Mouse (Mus musculus) forebrain, embryonic 14.5 days (tissue): ENCODE measurements around the gene Gskip. TPM values are rescaled to one million over a fixed set of nuclear protein-coding genes. Genes with fewer than 3 reads are reported as not detected.

Source experiments
- ATAC-seq: fragments of 200-750 bp; cut with Nextera tagmentation; 2 replicates; pipeline ENCODE4 v1.8.0; 2017; ENCODE audit warnings: mild to moderate bottlenecking, moderate library complexity
- DNase-seq: peaks from one replicate; pipeline ENCODE4 v3.0.0-alpha.2; 2015; ENCODE audit warnings: low spot score
- H3K27ac ChIP-seq: fragments of 300-500 bp; sonication (generic); 2 replicates; pipeline ENCODE4 v1.5.1; 2014; ENCODE audit warnings: low read depth, mild to moderate bottlenecking, control low read depth, low read length, moderate library complexity
- H3K27me3 ChIP-seq: fragments of 300-500 bp; sonication (generic); replicated peaks from 2 replicates; pipeline ENCODE4 v1.6.1; 2014; ENCODE audit warnings: low read length, control low read depth, mixed read lengths; ENCODE audit not compliant: control insufficient read depth, insufficient read depth
- H3K36me3 ChIP-seq: fragments of 300-500 bp; sonication (generic); 2 replicates; pipeline ENCODE4 v1.6.1; 2014; ENCODE audit warnings: low read length, control low read depth; ENCODE audit not compliant: control insufficient read depth, insufficient read depth
- H3K4me1 ChIP-seq: fragments of 300-500 bp; sonication (generic); 2 replicates; pipeline ENCODE4 v1.6.1; 2014; ENCODE audit warnings: antibody characterized with exemption, low read length, control low read depth; ENCODE audit not compliant: control insufficient read depth, insufficient read depth
- H3K4me2 ChIP-seq: fragments of 300-500 bp; sonication (generic); 2 replicates; pipeline ENCODE4 v1.6.1; 2014; ENCODE audit warnings: mild to moderate bottlenecking, control low read depth, low read length
- H3K4me3 ChIP-seq: fragments of 300-500 bp; sonication (generic); 2 replicates; pipeline ENCODE4 v1.5.1; 2014; ENCODE audit warnings: low read depth, low read length, control low read depth
- H3K9ac ChIP-seq: fragments of 300-500 bp; sonication (generic); 2 replicates; pipeline ENCODE4 v1.6.1; 2014; ENCODE audit warnings: mild to moderate bottlenecking, low read length, control low read depth, moderate library complexity
- H3K9me3 ChIP-seq: fragments of 300-500 bp; sonication (generic); replicated peaks from 2 replicates; pipeline ENCODE4 v1.6.1; 2016; ENCODE audit warnings: low read length, control low read depth, mixed read lengths; ENCODE audit not compliant: control insufficient read depth
- WGBS: fragments of 180-500 bp; shearing (Covaris S2); extraction: QIAGEN DNeasy Blood & Tissue Kit; methylation state at CpG from one replicate; pipeline ENCODE4 v1.1.7; 2014; 5-methylcytosine and 5-hydroxymethylcytosine counted together
- polyA plus RNA-seq: library from polyadenylated mRNA; unstranded; fragments of >200 nt; fragmentation: Nextera tagmentation; extraction: Ambion mirVana; gene quantifications from 2 replicates; pipeline ENCODE4 v1.2.1, GENCODE M21; 2014

The Gskip gene
- polyA plus RNA-seq, result 33.5 and 34.1 TPM in 2 replicates

DNA sequence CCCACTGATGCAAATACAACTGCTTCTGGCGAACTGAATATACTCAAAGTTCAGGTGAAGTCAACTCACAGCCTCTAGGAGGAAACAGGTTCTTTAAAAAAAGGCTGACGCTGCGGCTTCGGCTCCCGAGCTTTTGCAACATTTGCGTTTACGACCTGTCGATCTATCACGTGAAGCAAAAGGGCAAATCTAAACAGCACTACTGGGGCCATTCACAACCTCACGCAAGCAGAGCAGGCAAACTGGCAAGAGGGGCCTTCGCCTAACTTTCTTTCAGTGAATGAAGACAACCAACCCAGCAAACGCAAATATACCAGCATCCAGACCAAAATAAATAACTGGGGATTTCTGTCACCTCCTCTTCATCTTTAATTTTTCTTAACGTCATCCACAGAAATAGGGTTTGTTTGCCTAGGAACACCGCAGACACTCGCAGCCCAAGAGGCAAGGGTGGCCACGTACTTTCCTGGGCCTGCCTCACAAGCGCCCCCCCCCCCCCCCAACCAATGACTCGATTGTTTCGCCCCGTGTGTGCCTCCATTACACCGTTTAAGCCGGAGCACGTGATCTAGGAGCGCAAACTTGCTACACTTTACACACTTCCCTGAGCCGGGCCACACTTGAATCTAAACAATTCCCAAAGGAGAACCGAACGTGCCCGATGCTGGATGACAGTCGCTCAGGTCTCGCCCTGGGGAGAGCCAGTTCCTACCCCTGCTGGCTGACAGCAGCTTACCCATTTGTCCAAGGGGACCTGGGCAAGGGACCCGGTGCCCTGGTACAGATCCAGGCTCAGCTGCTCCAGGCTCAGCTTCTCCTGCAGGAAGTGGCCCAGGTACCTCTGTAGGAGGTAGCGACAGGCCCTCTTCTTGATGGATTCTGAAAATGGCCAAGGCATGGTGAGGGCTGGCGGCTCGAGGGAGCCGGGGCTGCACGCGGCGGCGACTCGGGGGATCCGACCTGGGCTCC, at the start of gene Gskip:
Gskip (plus strand) TSS at position 897 of the 969 bp plus-strand sequence.
- Histone ChIP-seq H3K27me3 (no peaks in the 10 kb centered on the region), H3K9me3 (no peaks in the 10 kb centered on the region), H3K4me3 (peak within 1 kb of the TSS; percentile 92), H3K4me2 (peak within 1 kb of the TSS; percentile 87), H3K36me3 (no peaks in the 10 kb centered on the region), H3K27ac (peak within 1 kb of the TSS; percentile 93), H3K4me1 (peaks cover 21% of the 10 kb centered on the region), H3K9ac (peak within 1 kb of the TSS; percentile 88)
- DNase-seq, result peak; percentile 58
- ATAC-seq, result peak; percentile 47
- WGBS, result under 1% methylated on average over 41 of the region's 41 CpGs

- Histone ChIP-seq H3K4me1 (no peaks in the 10 kb centered on the region), H3K36me3 (peaks cover 85% of the 10 kb centered on the region), H3K4me3 (no peak overlapping the region), H3K9ac (no peak overlapping the region), H3K9me3 (no peaks in the 10 kb centered on the region), H3K27me3 (no peaks in the 10 kb centered on the region), H3K27ac (no peak overlapping the region), H3K4me2 (no peak overlapping the region)
- 96% methylated on average over 9 of the region's 9 CpGs for WGBS
- ATAC-seq (no peak), DNase-seq (no peak)
Measured at GRCm38 (mm10) chr12:105636551-105636950, 48.1 kb upstream of the Gskip start.

- ATAC-seq, result no peak
- WGBS, result 77% methylated on average over 4 of the region's 4 CpGs
- Histone ChIP-seq H3K4me2 (no peak overlapping the region), H3K27ac (no peak overlapping the region), H3K36me3 (peaks cover 95% of the 10 kb centered on the region), H3K4me3 (no peak overlapping the region), H3K4me1 (no peaks in the 10 kb centered on the region), H3K27me3 (no peaks in the 10 kb centered on the region), H3K9me3 (no peaks in the 10 kb centered on the region), H3K9ac (no peak overlapping the region)
- DNase-seq, result no peak
Measured at GRCm38 (mm10) chr12:105637554-105637953, 47.1 kb upstream of the Gskip start.

GRCm38 (mm10) chr12:105642770-105643321, 41.8 kb upstream of the Gskip start:
- Histone ChIP-seq H3K27me3 (no peaks in the 10 kb centered on the region), H3K9ac (no peak overlapping the region), H3K9me3 (no peaks in the 10 kb centered on the region), H3K4me3 (no peak overlapping the region), H3K4me2 (no peak overlapping the region), H3K36me3 (peaks cover 97% of the 10 kb centered on the region), H3K27ac (no peak overlapping the region), H3K4me1 (no peaks in the 10 kb centered on the region)
- WGBS, result 93% methylated on average over 11 of the region's 11 CpGs
- no peak for DNase-seq
- no peak for ATAC-seq

DNA sequence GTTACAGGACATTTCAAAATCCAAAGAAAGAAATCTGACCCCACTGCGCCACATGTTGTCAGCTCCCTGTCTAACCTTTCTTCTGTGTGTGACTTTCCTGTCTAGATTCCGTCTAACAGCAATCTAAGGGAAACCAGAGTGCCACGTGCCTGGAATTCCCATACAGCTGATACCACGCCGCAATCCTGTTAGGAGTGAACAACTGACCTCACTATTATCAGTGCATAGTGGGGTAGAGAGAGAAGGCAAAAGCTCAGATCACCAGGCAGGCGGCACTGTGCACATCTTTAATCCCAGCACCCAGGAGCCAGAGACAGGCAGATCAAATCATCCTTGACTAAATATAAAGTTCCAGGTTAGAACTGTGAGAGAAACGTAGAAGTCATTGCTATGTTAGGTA, 28.8 kb upstream of the Gskip start:
- Histone ChIP-seq H3K36me3 (peaks cover 94% of the 10 kb centered on the region), H3K4me2 (no peak overlapping the region), H3K9ac (no peak overlapping the region), H3K4me1 (no peaks in the 10 kb centered on the region), H3K27ac (no peak overlapping the region), H3K9me3 (no peaks in the 10 kb centered on the region), H3K27me3 (no peaks in the 10 kb centered on the region), H3K4me3 (no peak overlapping the region)
- 92% methylated on average over 7 of the region's 7 CpGs for WGBS
- ATAC-seq, result no peak
- DNase-seq, result no peak

DNA sequence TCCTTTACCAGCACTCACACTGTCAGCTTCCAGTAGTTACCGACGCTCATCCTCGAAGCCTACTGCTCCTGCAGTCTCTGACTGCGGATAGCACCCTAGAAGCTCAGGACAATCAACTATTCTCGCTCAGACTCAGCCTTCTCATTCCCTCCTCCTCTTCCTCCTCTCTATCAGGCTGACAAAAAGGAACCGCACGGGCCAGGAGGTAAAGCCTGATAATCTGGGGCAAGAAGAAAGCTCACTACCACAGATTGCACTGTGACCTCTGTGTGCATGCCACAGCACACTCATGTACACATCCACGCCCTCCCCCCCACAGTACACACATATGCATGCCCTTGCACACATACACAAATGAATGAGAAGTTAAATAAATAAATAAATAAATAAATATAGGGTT, 8.4 kb upstream of the Gskip start:
- Histone ChIP-seq H3K27ac (no peak overlapping the region), H3K36me3 (peaks cover 24% of the 10 kb centered on the region), H3K27me3 (no peaks in the 10 kb centered on the region), H3K4me3 (no peak overlapping the region), H3K4me2 (no peak overlapping the region), H3K9me3 (no peaks in the 10 kb centered on the region), H3K4me1 (no peaks in the 10 kb centered on the region), H3K9ac (no peak overlapping the region)
- WGBS, result 96% methylated on average over 8 of the region's 8 CpGs
- ATAC-seq (no peak), DNase-seq (no peak)

- H3K27me3 ChIP-seq, result no peaks in the 10 kb centered on the region
- H3K9me3 ChIP-seq, result no peaks in the 10 kb centered on the region
- H3K4me3 ChIP-seq, result no peak overlapping the region
- DNase-seq, result no peak
- no peak overlapping the region for H3K9ac ChIP-seq
- peaks cover 15% of the 10 kb centered on the region for H3K36me3 ChIP-seq
- H3K4me2 ChIP-seq, result no peak overlapping the region
- H3K27ac ChIP-seq, result no peak overlapping the region
- peaks cover 4% of the 10 kb centered on the region; the same call in 1 of the 2 replicates for H3K4me1 ChIP-seq
- ATAC-seq, result no peak
- 90% methylated on average over 7 of the region's 7 CpGs for WGBS
Measured at GRCm38 (mm10) chr12:105678211-105678610, 6.4 kb upstream of the Gskip start.

DNA sequence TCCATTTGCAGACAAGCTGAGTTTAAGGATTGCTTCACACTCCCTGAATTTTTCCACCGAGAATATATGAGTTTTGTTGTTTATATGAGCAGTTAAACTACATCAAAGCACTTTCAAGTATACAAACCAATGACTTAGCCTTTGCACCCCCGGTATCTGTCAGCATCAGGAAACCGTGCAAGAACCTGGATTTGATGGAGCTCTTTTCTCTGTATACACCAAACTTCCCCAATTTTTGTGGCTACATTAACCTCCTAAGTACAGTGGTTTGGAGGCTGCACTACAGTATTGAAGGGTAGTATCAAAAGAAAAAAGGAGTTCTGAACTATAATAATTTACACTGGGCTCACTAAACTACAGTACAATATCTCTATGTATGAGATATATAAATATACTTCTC, 5.9 kb upstream of the Gskip start:
- 94% methylated on average over 3 of the region's 3 CpGs for WGBS
- peaks cover 9% of the 10 kb centered on the region for H3K36me3 ChIP-seq
- DNase-seq (no peak), ATAC-seq (no peak)
- H3K4me1 ChIP-seq, result peaks cover 10% of the 10 kb centered on the region
- H3K9ac ChIP-seq, result no peak overlapping the region
- no peak overlapping the region for H3K4me3 ChIP-seq
- H3K27ac ChIP-seq, result no peak overlapping the region
- H3K27me3 ChIP-seq, result no peaks in the 10 kb centered on the region
- H3K4me2 ChIP-seq, result no peak overlapping the region
- no peaks in the 10 kb centered on the region for H3K9me3 ChIP-seq
